Mouse (Mus musculus) adrenal gland, postnatal 14 days (tissue): ENCODE data around the gene Shank3. TPM values are rescaled to one million over a fixed set of nuclear protein-coding genes. Genes with fewer than 3 reads are reported as not detected.

ENCODE experiments used
- DNase-seq: peaks from one replicate; pipeline ENCODE4 v3.0.0; 2021; ENCODE audit warnings: mixed read lengths
- total RNA-seq: library from RNA; stranded (reverse); gene quantifications from 2 replicates; pipeline ENCODE4 v1.2.3, GENCODE M21; 2021

Gene Shank3
- total RNA-seq, 1 experiment from 2014 or later: 57.8 TPM

DNA sequence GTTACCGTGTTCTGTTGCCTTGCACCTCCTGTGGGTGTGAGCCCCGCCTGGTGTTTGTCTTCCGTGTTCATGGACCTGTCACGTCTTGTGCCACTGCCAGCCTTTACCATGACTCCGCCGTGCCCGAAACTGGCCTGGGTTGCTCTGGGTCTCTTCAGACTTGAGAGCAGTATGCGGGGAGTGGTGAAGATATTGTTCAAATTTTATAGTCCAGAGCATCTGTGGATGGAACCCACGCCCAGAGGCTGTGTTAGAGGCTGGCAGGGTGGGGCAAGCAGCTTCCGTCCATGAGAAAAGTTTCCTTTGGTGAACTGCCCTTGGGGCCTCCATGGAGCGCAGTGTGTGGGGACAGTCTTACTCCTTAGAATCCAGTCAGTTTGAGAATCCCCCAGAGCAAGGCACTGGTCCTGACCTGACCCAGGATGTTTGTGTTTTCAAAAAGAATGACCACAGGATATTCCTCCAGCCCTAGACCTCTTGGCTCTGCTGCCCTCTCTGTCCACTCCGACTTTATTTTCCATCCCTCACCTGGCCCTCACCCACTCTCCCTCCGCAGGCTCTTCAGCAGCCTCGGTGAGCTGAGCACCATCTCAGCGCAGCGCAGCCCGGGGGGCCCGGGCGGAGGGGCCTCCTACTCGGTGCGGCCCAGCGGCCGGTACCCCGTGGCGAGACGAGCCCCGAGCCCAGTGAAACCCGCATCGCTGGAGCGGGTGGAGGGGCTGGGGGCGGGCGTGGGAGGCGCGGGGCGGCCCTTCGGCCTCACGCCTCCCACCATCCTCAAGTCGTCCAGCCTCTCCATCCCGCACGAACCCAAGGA is 58.0 kb downstream of the Shank3 start:
- DNase-seq: no peak

DNA sequence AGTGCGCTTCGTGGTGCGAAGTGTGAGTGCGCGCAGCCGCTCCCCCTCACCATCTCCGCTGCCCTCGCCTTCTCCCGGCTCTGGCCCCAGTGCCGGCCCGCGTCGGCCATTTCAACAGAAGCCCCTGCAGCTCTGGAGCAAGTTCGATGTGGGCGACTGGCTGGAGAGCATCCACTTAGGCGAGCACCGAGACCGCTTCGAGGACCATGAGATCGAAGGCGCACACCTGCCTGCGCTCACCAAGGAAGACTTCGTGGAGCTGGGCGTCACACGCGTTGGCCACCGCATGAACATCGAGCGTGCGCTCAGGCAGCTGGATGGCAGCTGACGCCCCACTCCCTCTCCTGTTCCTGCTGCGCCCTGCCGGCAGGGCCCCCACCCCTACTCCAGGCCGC is 58.6 kb downstream of the Shank3 start:
- DNase-seq: no peak

DNA sequence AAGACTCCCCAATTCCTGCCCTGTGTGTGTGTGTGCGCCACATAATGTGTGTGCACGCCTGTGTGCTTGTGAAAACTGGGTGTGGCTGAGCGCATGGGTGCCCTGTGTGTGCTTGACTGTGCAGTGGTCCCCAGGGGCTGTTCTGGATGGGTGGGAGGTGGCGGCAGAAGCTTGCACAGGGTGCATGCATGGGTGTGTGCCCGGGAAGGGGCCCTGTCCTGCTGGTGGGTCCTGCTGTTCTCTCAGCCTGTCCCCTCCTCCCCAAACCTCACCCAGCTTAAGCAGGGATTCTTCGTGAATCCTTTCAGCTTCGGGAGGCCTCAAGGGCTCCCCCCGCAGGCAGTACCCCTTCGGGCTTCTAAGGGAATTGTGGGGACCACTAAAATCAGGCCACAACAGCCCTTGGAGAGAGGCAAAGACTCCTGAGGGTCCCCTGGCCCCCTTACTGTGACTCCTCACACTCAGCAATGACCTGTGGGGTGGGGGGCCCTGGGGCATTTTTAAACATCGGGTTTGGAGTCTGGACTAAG is 59.8 kb downstream of the Shank3 start:
- DNase-seq: no peak

DNA sequence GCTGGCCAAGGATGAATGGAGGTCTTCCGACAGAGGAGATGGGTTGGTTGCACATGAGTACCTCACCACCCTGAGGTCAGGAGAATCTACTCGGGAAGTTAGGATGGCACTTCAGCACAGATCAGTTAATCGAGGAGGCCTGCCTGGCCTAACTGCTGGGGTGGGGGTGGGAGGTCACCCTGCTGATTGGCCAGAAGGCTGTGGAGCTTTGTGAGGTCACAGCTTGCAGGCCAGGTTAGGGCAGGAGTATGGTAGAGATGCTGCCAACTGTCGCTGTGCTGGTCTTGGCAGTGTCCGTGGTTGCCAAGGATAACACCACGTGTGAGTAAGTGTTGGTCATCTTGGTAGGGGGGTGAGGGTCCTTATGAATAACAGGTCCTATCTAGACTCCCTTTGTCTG is 68.7 kb downstream of the Shank3 start, which contains the start of gene Acr:
Gene Acr (plus strand): TSS at position 213 of the 400 bp plus-strand sequence.
- no peak for DNase-seq

DNA sequence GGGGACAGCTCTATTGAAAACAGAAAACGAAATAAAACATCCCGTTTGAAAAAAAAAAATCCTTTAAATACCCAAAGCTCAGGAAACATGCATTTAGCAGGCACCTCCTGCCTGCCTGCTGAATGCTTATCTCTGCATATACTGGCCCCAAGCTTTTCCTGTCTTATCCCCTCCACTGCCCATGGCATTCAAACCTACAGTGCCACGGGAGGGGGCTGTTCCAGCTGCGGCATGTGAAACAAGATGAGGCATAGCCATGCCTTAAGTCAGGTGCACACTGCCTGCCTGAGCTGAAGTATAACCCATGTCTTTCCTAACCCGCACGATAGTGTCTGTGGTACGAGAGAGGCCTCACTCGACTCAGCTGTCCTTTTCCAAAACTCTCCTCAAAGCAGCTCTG is 72.7 kb downstream of the Shank3 start:
- DNase-seq: no peak

DNA sequence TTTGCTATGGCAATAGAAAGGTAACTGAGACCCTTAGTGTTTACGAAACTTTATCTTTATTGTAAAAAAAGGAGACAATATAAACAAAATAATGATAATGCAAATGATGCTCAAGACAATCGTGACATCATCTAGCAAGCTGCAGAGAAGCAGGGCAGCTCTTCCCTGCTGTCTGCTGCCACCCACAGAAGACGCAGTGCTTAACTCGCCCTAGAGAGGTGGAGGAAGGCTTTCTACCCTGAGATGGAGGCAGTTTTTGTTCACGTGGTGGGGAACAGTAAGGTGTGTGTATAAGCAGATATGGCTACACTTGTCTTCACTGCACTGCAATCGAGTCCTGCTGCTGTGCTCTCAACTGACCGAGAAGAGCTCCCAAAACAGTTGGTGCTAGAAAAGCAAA is 83.1 kb downstream of the Shank3 start:
- no peak for DNase-seq

DNA sequence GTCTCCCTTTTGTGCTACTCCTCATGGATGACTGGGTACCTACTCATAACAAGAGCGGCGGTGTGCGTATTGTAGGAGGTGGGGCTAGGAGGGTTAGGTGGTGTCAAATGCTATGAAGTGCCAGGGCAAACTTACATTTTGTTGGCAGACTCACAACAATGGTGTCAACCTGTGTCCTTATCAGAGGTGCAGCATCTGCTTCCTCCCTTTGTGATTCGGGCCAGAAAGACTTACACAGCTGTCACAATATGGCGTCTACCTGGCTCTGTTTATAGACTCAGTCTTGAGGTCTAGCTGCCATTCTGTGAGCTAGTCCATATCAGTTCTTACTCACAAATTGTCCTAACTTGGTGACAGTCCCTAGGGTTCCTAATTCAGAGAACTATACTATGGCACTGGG is 85.7 kb downstream of the Shank3 start:
- DNase-seq: no peak

DNA sequence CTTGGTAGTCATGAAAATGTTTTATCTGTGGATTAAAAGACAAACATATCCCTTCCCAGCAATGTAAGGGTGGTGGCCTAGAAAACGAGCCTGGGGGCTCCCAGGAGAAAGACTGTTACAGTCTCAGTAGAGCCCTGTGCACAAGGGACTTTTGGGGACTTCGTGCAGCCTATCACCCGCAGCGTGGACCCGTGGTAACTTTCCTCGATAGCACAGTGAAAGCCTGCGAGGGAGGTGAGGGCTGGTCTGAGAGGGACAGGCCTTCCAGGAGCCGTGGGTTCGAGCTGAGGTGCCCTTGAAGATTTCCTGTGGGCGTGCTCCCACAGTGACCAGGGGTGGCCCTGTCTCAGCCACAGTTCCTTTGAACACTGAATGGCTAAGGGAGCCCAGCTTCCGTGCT is 86.2 kb downstream of the Shank3 start:
- no peak for DNase-seq

DNA sequence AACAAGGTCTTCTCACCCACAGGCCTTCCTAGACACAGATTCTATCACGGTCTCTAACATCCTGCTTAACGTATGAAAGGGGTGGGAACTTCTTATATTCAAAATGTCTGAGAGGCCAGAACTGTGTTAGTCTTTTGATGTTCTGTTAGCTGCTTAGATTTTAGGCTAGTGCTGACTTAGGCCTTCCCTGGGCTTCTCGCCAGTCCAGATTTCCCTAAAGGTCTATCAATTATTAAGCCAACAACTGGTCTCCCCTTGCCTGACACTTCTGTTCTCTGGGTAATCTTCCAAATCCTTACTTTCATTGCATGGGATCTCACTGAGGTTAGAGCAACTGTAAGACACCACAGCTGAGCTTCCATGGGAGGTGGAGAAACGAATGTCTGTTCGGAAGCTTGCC is 89.7 kb downstream of the Shank3 start:
- no peak for DNase-seq

DNA sequence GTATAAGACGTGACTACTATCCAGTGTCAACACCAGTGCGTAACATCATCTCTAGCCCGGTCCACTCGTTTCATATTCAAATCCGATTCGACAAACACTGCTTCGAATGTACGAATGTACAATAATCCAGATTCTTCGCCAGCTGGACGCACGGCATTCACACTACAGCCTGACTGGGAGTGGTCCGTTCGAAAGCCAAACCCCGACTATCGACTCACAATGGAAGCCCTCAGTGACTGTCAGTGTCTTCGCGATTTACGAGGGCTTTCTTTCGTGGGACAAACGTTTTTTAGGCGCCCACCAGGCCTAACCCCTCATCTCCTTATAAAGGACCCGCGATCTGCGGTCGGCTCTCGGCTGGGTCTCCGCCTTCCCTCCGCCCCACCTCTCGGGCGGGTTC is 91.9 kb downstream of the Shank3 start:
- no peak for DNase-seq

DNA sequence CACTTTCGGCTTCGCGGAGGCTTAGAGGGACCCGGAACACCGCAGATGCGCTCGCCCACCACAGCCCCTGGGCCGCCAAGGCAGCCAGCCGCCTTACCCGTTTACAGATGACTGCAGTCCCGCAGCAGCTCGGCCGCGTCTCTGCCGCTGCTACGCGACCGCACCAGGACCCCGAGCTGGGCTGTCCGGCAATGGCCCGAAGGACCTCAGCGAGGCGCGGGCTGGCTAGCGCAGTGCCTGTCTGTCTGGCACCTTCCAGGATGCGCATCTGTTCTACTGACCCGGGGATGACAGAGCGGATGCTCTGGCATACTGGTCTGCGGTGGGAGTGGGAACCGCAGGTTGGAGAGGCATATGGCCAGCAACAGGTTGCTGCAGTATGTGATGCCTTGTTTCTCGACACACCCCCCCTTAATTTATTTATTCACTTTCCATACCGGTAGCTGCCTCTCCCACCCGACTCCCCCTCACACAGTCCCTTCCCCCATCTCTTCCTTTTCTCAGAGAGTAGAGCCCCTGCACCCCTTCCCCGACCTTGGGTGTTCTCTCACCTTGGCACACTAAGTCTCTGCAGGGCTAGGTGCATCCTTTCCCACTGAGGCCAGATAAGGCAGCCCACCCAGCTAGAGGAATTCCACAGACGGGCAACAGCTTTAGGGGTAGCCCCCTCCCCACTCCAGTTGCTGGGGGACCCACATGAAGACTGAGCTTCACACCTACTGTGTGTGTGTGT is 92.5 kb downstream of the Shank3 start, which contains the start of gene Rabl2:
Gene Rabl2 (minus strand): TSS at position 201 of the 733 bp plus-strand sequence.
- peak; percentile 94 for DNase-seq

DNA sequence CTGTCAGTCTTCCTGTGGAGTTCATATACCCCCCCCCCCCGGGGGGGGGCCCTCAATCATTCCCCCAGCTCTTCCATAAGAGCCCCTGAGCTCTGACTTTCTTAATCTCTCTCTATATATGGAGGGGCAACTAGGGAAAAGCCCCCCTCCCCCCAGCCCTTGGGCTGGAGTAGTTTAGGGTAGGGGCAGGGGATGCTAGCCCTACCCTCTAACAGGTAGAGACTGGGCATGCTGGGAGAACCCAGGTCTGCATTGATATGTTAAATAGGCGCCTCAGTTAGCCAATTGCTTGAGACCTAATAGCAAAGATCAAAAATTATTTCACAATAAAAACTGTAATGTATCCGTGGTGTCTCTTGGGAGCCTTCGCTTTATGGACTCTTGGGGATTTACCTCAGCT is 93.1 kb downstream of the Shank3 start:
- DNase-seq: no peak

DNA sequence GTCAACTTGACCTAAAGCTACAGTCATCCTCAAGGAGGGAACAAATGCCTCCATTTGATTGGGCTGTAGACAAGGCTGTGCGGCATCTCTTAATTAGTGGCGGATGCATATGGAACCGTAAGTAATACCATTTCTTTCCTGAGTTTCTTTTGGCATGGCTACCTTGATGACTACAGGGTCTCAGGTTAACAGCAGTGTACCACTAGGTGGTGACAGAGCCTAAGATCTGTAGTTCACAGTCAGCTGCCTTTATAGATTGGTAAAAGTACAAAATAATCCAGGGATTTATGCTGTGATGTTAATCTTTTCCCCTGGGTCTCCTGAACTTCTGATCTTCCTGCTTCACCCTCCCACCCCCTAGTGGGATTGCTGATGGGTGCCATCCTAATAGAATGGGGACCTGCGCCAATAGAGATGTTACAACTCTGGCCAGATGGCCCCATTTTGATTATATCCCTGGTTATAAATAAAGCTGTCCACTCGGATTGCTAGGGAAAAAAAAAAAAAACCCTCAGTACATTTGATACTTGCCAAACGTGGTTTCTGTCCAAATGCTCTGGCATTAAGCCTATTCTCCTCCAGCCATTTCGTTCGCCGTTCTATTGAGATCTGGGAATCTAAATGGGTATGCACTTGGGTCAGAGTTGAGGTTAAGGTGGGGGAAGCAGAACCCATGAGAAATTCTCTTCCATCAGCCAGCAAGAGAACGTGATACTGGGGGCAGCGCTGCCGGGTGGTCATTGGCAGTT is 106.6 kb downstream of the Shank3 start:
- no peak for DNase-seq

DNA sequence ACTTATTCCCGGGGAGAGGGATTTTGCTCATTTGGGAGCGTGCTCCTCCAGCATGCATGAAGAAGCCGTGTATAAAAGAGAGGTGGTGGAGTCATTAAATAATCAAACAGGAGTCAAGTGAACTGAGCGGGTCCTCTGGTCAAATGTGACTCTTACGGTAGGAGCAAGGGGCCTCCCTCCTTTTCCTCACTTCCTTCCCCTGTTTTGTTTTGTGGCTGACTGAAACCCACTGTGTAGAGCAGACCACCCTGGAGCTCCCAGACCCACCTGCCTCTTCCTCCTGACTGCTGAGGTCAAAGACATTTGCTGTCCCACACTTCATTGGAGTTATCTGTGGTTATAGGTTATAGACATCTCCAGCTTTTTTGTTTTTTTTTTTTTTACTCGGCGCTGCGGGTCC is 108.1 kb downstream of the Shank3 start:
- no peak for DNase-seq

DNA sequence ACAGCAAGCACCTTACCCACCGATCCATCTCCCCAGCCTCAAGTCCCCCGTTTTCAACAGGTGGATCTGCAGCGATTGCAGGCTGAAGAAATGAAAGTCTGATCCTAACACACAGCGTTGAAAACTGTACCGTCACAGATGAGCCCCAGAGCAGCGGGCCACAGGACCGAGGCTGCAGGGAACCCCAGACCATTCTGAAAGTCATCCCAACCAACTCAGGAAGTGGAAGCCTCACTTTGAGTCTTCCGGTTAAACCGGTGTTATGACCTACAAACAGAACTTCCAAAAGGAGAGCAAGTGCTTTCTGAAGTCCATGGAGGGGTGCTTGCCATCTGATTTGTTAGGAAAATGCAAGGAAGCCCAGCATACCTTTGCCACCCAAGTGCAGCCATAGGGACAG is 108.5 kb downstream of the Shank3 start:
- no peak for DNase-seq

Other genes starting within 250 kb of the Shank3 start
- gene Sbf1, start 184.3 kb upstream of the Shank3 start, total RNA-seq: 74.0 and 99.4 TPM in 2 replicates
- not detected in 2 replicates for gene Adm2, start 176.9 kb upstream of the Shank3 start, total RNA-seq
- gene Miox, start 165.2 kb upstream of the Shank3 start, total RNA-seq: not detected in 2 replicates
- 43.2 and 44.6 TPM in 2 replicates for gene Lmf2, start 144.0 kb upstream of the Shank3 start, total RNA-seq
- gene Ncaph2, start 143.9 kb upstream of the Shank3 start, total RNA-seq: 83.3 and 85.8 TPM in 2 replicates
- gene Sco2, start 125.8 kb upstream of the Shank3 start, total RNA-seq: 39.5 and 43.5 TPM in 2 replicates
- gene Tymp, start 122.6 kb upstream of the Shank3 start, total RNA-seq: 0.68 and 4.5 TPM in 2 replicates
- gene Odf3b, start 120.3 kb upstream of the Shank3 start, total RNA-seq: 0.53 and 1.5 TPM in 2 replicates
- not detected in 2 replicates for gene Klhdc7b, start 114.7 kb upstream of the Shank3 start, total RNA-seq
- gene Syce3, start 89.1 kb upstream of the Shank3 start, total RNA-seq: not detected in 2 replicates
- 525 and 569 TPM in 2 replicates for gene Cpt1b, start 73.8 kb upstream of the Shank3 start, total RNA-seq
- gene C730034F03Rik, start 70.0 kb upstream of the Shank3 start, total RNA-seq: 2.5 TPM in 2 replicates
- gene Gm44502, start 69.9 kb upstream of the Shank3 start, total RNA-seq: 11.0 and 11.5 TPM in 2 replicates
- gene Chkb, start 69.7 kb upstream of the Shank3 start, total RNA-seq: 98.6 and 101 TPM in 2 replicates
- gene Mapk8ip2, start 45.7 kb upstream of the Shank3 start, total RNA-seq: 8.0 and 9.1 TPM in 2 replicates
- gene Arsa, start 22.2 kb upstream of the Shank3 start, total RNA-seq: 23.3 and 26.9 TPM in 2 replicates
- gene Acr, start 68.7 kb downstream of the Shank3 start, total RNA-seq: 0.48 and 0.75 TPM in 2 replicates
- 9.1 and 12.2 TPM in 2 replicates for gene Rabl2, start 92.3 kb downstream of the Shank3 start, total RNA-seq